ENCODE assay signal across 10 mouse cellular contexts in the genomic region with DNA sequence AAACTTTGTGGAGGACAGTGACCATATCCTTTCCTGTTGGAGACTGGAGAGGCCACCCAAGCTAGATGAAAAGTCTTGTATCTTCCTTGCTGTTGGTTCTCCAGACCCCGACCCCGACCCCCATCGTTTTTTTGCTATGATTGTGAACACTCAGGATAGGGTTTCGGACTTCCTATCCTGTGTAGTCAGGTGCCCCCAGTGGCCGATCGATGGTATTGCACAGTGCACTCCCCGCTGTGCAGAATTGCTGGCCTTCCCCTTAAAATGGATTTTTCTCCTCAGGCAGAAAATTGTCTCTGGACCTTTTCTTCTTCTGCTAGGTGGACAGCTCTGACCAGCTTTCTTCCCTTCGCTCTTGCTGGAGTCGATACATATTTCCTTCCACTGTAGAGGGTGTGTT. TPM values are rescaled to one million over a fixed set of nuclear protein-coding genes. Genes with fewer than 3 reads are reported as not detected.
DNase-seq lines count a peak whose midpoint lies in the region; ATAC-seq and TF ChIP-seq lines count a peak whose summit lies in the region.
"Had no signal": no experiment of that assay in that cellular context is flagged by ENCODE, and none has a peak within 500 bp of the region (broad histone marks: within the 10 kb centered on the region; RNA-seq: fewer than 3 reads in every experiment).

No protein-coding gene starts in this region.

- no peak overlapping the region for H3K9ac ChIP-seq in kidney, embryonic 14.5 days (ENCODE audit: low read depth, low read length)
- H3K9ac ChIP-seq: heart, embryonic 13.5 days had no signal

- TF ChIP-seq CTCF in E14TG2a.4 (conservative IDR thresholded peaks at IDR 0.05; ENCODE audit: low read length), result peak; percentile 96

- no peak overlapping the region for H3K27ac ChIP-seq in kidney, embryonic 14.5 days (ENCODE audit: low read depth, low read length)
- H3K27ac ChIP-seq: heart, embryonic 13.5 days had no signal

- no peak overlapping the region for H3K4me2 ChIP-seq in kidney, embryonic 14.5 days (replicated peaks; ENCODE audit: low read depth, low read length)
- H3K4me2 ChIP-seq: heart, embryonic 13.5 days had no signal

- ATAC-seq in kidney, embryonic 14.5 days (ENCODE audit: low FRiP score, low TSS enrichment), result no peak
- 0 out of 2 replicates have a peak, but pooled peaks have one; percentile 42 for ATAC-seq in granulocyte monocyte progenitor cell, adult 5-6 weeks (replicated peaks; ENCODE audit: poor library complexity, severe bottlenecking)

- H3K4me1 ChIP-seq in kidney, embryonic 14.5 days (ENCODE audit: control insufficient read depth, insufficient read depth, low read length), result no peaks in the 10 kb centered on the region
- H3K4me1 ChIP-seq in E14TG2a.4 (replicated peaks; ENCODE audit: low read depth, low read length), result peaks cover 6% of the 10 kb centered on the region; the same call in 1 of the 2 replicates
- H3K4me1 ChIP-seq: heart, embryonic 13.5 days; megakaryocyte, embryonic 14.5 days had no signal

- H3K9me3 ChIP-seq in kidney, embryonic 14.5 days (ENCODE audit: control insufficient read depth, low read length), result 0 out of 2 replicates have a peak, but pooled peaks cover 3% of the 10 kb centered on the region
- peaks cover 4% of the 10 kb centered on the region for H3K9me3 ChIP-seq in E14TG2a.4 (ENCODE audit: low read length)

- no peaks in the 10 kb centered on the region for H3K36me3 ChIP-seq in kidney, embryonic 14.5 days (ENCODE audit: control insufficient read depth, insufficient read depth, low read length)
- no peaks in the 10 kb centered on the region for H3K36me3 ChIP-seq in E14TG2a.4 (ENCODE audit: insufficient read depth, low read length)
- H3K36me3 ChIP-seq: heart, embryonic 13.5 days had no signal

- DNase-seq in adrenal gland, postnatal 25 days, result peak; percentile 29
- DNase-seq in adrenal gland, adult 2 months, result no peak
- peak; percentile 24 for DNase-seq in kidney, postnatal 14 days
- peak; percentile 53 for DNase-seq in thymus, postnatal 4 days
- no peak for DNase-seq in urinary bladder, adult 2 months (ENCODE audit: low spot score)

- H3K4me3 ChIP-seq in kidney, embryonic 14.5 days (ENCODE audit: low read length), result no peak overlapping the region
- no peak overlapping the region for H3K4me3 ChIP-seq in E14TG2a.4 (replicated peaks; ENCODE audit: low read length)
- H3K4me3 ChIP-seq: heart, embryonic 13.5 days; megakaryocyte, embryonic 14.5 days had no signal

- no peaks in the 10 kb centered on the region for H3K27me3 ChIP-seq in kidney, embryonic 14.5 days (ENCODE audit: control insufficient read depth, insufficient read depth, low read length)
- H3K27me3 ChIP-seq in E14TG2a.4 (ENCODE audit: insufficient read depth, low read length), result peaks cover 6% of the 10 kb centered on the region; the same call in 1 of the 2 replicates

- WGBS in kidney, embryonic 14.5 days, result 24% methylated on average over 9 of the region's 9 CpGs

RNA-seq across cellular contexts. Expression of gene Mpped1, which starts 22.5 kb away (rescaled TPM):
- total RNA-seq in adrenal gland, postnatal 25 days (2021), result not detected in 2 replicates
- total RNA-seq in adrenal gland, adult 2 months (2021), result not detected
- not detected in 2 replicates for polyA plus RNA-seq in adrenal gland, adult 2 months (2012; rRNA removed)
- polyA plus RNA-seq in kidney, embryonic 14.5 days (2014; fragmentation: Nextera tagmentation; extraction: Ambion mirVana), result 0.37 and 0.50 TPM in 2 replicates
- not detected in 2 replicates for total RNA-seq in granulocyte monocyte progenitor cell, adult 5-6 weeks (2014; fragmentation: Nextera tagmentation)
- not detected in 2 replicates for total RNA-seq in granulocyte monocyte progenitor cell, adult 5-6 weeks (2017)
- polyA plus RNA-seq in urinary bladder, adult 2 months (2012; rRNA removed), result 0.03 TPM in 1 of 2 replicates, not detected in the other

RNA-seq across cellular contexts. Expression of gene Scube1, which starts 31.9 kb away (rescaled TPM):
- 3.9 and 4.8 TPM in 2 replicates for total RNA-seq in adrenal gland, postnatal 25 days (2021)
- 1 to 10 TPM; 3.2 to 9.1 TPM for total RNA-seq in adrenal gland, adult 2 months (2021)
- 10.5 and 15.1 TPM in 2 replicates for polyA plus RNA-seq in adrenal gland, adult 2 months (2012; rRNA removed)
- polyA plus RNA-seq in kidney, embryonic 14.5 days (2014; fragmentation: Nextera tagmentation; extraction: Ambion mirVana), result 4.7 and 7.4 TPM in 2 replicates
- not detected in 2 replicates for total RNA-seq in granulocyte monocyte progenitor cell, adult 5-6 weeks (2014; fragmentation: Nextera tagmentation)
- not detected in 2 replicates for total RNA-seq in granulocyte monocyte progenitor cell, adult 5-6 weeks (2017)
- 9.4 and 18.5 TPM in 2 replicates for polyA plus RNA-seq in urinary bladder, adult 2 months (2012; rRNA removed)

Comparison
In these comparisons a context has a peak if more than half of its experiments do, and no peak if none do; other contexts are left out.
1. DNase-seq: peak in adrenal gland, postnatal 25 days (single experiment), kidney, postnatal 14 days (single experiment) and thymus, postnatal 4 days (single experiment); none in adrenal gland, adult 2 months (single experiment) and urinary bladder, adult 2 months (single experiment).